Mouse (Mus musculus): Measurements from ENCODE around the gene Nipa1.

- TF ChIP-seq GATA1 (IDR thresholded peaks at IDR 0.05; ENCODE audit: borderline replicate concordance, low read length) (no peak), FLI1 (IDR thresholded peaks at IDR 0.05; ENCODE audit: low read length) (no peak)
These were observed 1.2 kb downstream of the Nipa1 start for GRCm38 (mm10) chr7:56018446-56018971.
